Mouse (Mus musculus) heart, adult 8-10 months (tissue): ENCODE measurements around the gene Scn1b. TPM values are rescaled to one million over a fixed set of nuclear protein-coding genes. Genes with fewer than 3 reads are reported as not detected.

Source experiments
- DNase-seq: peaks from one replicate; pipeline ENCODE4 v3.0.0; 2022; ENCODE audit warnings: low spot score
- total RNA-seq, 4 experiments: library from RNA; stranded (reverse); gene quantifications; 2 replicates each; pipeline ENCODE4 v1.2.4; 2022

Scn1b gene
- total RNA-seq, 4 experiments from 2014 or later = 36.1 to 54.8 (median 38.3) TPM

- DNase-seq = no peak
Observed at GRCm38 (mm10) chr7:31116721-31117145, 10.1 kb downstream of the Scn1b start.

- peak; percentile 77 for DNase-seq
Observed at GRCm38 (mm10) chr7:31115587-31116043, 11.2 kb downstream of the Scn1b start.

- no peak for DNase-seq
Observed at GRCm38 (mm10) chr7:31115182-31115581, 11.6 kb downstream of the Scn1b start, which contains the start of gene Hpn. Gene Hpn (minus strand): TSS chr7:31115290.

GRCm38 (mm10) chr7:31114646-31115045 lies 12.2 kb downstream of the Scn1b start:
- DNase-seq = no peak

- no peak for DNase-seq
Observed at GRCm38 (mm10) chr7:31113800-31114199, 13.0 kb downstream of the Scn1b start.

GRCm38 (mm10) chr7:31112036-31112435 lies 14.8 kb downstream of the Scn1b start:
- no peak for DNase-seq

- no peak for DNase-seq
Observed at GRCm38 (mm10) chr7:31110861-31111385, 15.9 kb downstream of the Scn1b start.

- no peak for DNase-seq
Observed at GRCm38 (mm10) chr7:31109796-31110195, 17.0 kb downstream of the Scn1b start.

GRCm38 (mm10) chr7:31109091-31109490 lies 17.7 kb downstream of the Scn1b start:
- no peak for DNase-seq

- DNase-seq = no peak
Observed at GRCm38 (mm10) chr7:31107781-31108180, 19.0 kb downstream of the Scn1b start.

- DNase-seq = no peak
Observed at GRCm38 (mm10) chr7:31106166-31106565, 20.6 kb downstream of the Scn1b start.

- DNase-seq = no peak
Observed at GRCm38 (mm10) chr7:31105061-31105768, 21.6 kb downstream of the Scn1b start.

- DNase-seq = no peak
Observed at GRCm38 (mm10) chr7:31100786-31101185, 26.0 kb downstream of the Scn1b start.

GRCm38 (mm10) chr7:31099612-31099982 lies 27.2 kb downstream of the Scn1b start:
- DNase-seq = no peak

GRCm38 (mm10) chr7:31098697-31099611 lies 27.8 kb downstream of the Scn1b start:
- DNase-seq = no peak

- peak; percentile 92 for DNase-seq
Observed at GRCm38 (mm10) chr7:31097583-31098248, 29.1 kb downstream of the Scn1b start.

GRCm38 (mm10) chr7:31096892-31097564 lies 29.8 kb downstream of the Scn1b start:
- no peak for DNase-seq

- DNase-seq = no peak
Observed at GRCm38 (mm10) chr7:31094774-31095501, 31.9 kb downstream of the Scn1b start.

- DNase-seq = no peak
Observed at GRCm38 (mm10) chr7:31089721-31090120, 37.1 kb downstream of the Scn1b start.

- DNase-seq = no peak
Observed at GRCm38 (mm10) chr7:31088206-31088605, 38.6 kb downstream of the Scn1b start.
